Mouse (Mus musculus) intestine, embryonic 14.5 days (tissue): ENCODE data around the gene Hecw2. TPM values are rescaled to one million over a fixed set of nuclear protein-coding genes. Genes with fewer than 3 reads are reported as not detected.

ENCODE experiments used
- ATAC-seq: fragments of 200-750 bp; cut with Nextera tagmentation; replicated peaks from 2 replicates; pipeline ENCODE4 v1.8.0; 2017; ENCODE audit warnings: low read depth, moderate number of reproducible peaks, moderate TSS enrichment, moderate library complexity; ENCODE audit not compliant: low FRiP score, low TSS enrichment
- DNase-seq: peaks from one replicate; pipeline ENCODE4 v3.0.0-alpha.2; 2018; ENCODE audit warnings: low spot score
- H3K27ac ChIP-seq: fragments of 300-500 bp; sonication (generic); 2 replicates; pipeline ENCODE4 v1.5.1; 2014; ENCODE audit warnings: low read depth, mild to moderate bottlenecking, control low read depth
- H3K27me3 ChIP-seq: fragments of 300-500 bp; sonication (generic); replicated peaks from 2 replicates; pipeline ENCODE4 v1.6.1; 2014; ENCODE audit warnings: low read length, control low read depth; ENCODE audit not compliant: control insufficient read depth, insufficient read depth
- H3K36me3 ChIP-seq: fragments of 300-500 bp; sonication (generic); 2 replicates; pipeline ENCODE4 v1.6.1; 2014; ENCODE audit warnings: low read length, control low read depth; ENCODE audit not compliant: control insufficient read depth, insufficient read depth
- H3K4me1 ChIP-seq: fragments of 300-500 bp; sonication (generic); replicated peaks from 2 replicates; pipeline ENCODE4 v1.6.1; 2014; ENCODE audit warnings: low read length, control low read depth, mixed read lengths; ENCODE audit not compliant: control insufficient read depth, insufficient read depth
- H3K4me2 ChIP-seq: fragments of 300-500 bp; sonication (generic); 2 replicates; pipeline ENCODE4 v1.6.1; 2014; ENCODE audit warnings: low read length
- H3K4me3 ChIP-seq: fragments of 300-500 bp; sonication (generic); 2 replicates; pipeline ENCODE4 v1.5.1; 2014; ENCODE audit warnings: low read depth, low read length, control low read depth, mixed read lengths
- H3K9ac ChIP-seq: fragments of 300-500 bp; sonication (generic); 2 replicates; pipeline ENCODE4 v1.6.1; 2014; ENCODE audit warnings: mild to moderate bottlenecking, low read length
- H3K9me3 ChIP-seq: fragments of 300-500 bp; sonication (generic); 2 replicates; pipeline ENCODE4 v1.6.1; 2016; ENCODE audit warnings: low read length, control low read depth; ENCODE audit not compliant: control insufficient read depth
- WGBS: fragments of 180-500 bp; shearing (Covaris S2); extraction: QIAGEN DNeasy Blood & Tissue Kit; methylation state at CpG from one replicate; pipeline ENCODE4 v1.1.7; 2014; 5-methylcytosine and 5-hydroxymethylcytosine counted together
- polyA plus RNA-seq: library from polyadenylated mRNA; unstranded; fragments of >200 nt; fragmentation: Nextera tagmentation; extraction: Ambion mirVana; gene quantifications from 2 replicates; pipeline ENCODE4 v1.2.1, GENCODE M21; 2014

Hecw2 gene
- polyA plus RNA-seq, 1 experiment from 2014 or later: 1.6 TPM

DNA sequence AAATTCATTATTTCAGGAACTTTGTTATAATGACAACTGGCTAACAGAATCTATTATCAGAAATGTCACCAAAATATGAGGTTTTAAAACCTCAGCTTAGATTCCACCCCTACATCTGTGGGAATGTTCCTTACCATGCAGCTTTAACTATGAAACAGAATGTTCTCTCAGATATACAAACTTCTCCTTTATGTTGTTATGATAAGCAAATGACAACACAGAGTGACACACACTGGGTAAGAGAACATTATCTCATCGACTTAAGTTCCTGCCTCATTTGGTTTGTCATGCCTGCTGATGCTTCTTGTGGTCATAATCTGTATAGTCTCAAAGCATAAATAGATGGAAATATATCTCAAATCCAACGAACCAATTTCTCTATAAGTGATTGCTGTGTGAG is 312.5 kb downstream of the Hecw2 start:
- Histone ChIP-seq H3K9ac (no peak overlapping the region), H3K4me3 (no peak overlapping the region), H3K4me2 (no peak overlapping the region), H3K27ac (no peak overlapping the region), H3K36me3 (no peaks in the 10 kb centered on the region), H3K9me3 (no peaks in the 10 kb centered on the region), H3K4me1 (no peaks in the 10 kb centered on the region), H3K27me3 (no peaks in the 10 kb centered on the region)
- DNase-seq (no peak), ATAC-seq (no peak)
- 79% methylated on average over 2 of the region's 2 CpGs for WGBS

DNA sequence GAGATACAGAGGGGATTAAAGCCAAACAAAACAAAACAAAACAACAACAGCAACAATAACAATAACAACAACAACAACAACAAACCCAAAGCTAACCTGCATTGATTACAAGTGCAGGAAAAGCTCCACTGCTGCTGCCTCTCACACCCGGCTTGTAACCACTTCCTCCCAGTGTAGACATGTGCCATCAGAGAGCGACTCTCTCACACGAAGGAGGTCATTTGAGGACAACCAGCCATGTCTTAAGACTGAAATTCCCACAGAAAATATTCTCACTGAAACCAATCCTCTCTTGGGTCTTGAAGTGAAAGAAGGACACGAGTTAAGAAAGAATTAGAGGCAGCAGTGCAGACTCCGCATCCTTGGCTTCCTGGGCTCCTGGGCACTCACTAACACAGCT is 319.0 kb downstream of the Hecw2 start:
- WGBS: 84% methylated on average over 5 of the region's 5 CpGs
- H3K27ac ChIP-seq: no peak overlapping the region
- no peaks in the 10 kb centered on the region for H3K9me3 ChIP-seq
- H3K9ac ChIP-seq: no peak overlapping the region
- H3K27me3 ChIP-seq: no peaks in the 10 kb centered on the region
- H3K4me3 ChIP-seq: no peak overlapping the region
- no peaks in the 10 kb centered on the region for H3K36me3 ChIP-seq
- no peak for DNase-seq
- H3K4me2 ChIP-seq: no peak overlapping the region
- H3K4me1 ChIP-seq: no peaks in the 10 kb centered on the region
- no peak for ATAC-seq

DNA sequence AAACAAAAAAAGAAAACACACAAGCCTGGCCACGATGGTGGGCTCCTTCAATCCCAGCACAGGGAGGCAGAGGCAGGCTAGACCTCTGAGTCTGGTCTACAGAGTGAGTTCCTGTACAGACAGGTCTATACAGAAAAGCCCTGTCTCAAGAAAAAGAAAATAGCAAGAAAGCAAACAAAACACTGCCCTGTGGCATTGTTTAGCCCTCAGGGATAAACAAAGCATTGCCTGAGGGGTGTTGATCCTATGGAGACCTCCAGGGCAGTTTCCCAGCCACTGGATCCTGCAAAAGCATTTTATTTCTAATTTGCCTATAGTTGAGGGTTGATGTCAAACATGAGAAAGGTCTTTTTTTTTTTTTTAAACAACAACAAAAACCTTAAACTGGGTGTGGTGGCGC is 327.7 kb downstream of the Hecw2 start:
- WGBS: 92% methylated on average over 2 of the region's 2 CpGs
- Histone ChIP-seq H3K4me3 (no peak overlapping the region), H3K4me1 (no peaks in the 10 kb centered on the region), H3K36me3 (no peaks in the 10 kb centered on the region), H3K27ac (no peak overlapping the region), H3K9me3 (no peaks in the 10 kb centered on the region), H3K4me2 (no peak overlapping the region), H3K9ac (no peak overlapping the region), H3K27me3 (no peaks in the 10 kb centered on the region)
- ATAC-seq (no peak), DNase-seq (no peak)

DNA sequence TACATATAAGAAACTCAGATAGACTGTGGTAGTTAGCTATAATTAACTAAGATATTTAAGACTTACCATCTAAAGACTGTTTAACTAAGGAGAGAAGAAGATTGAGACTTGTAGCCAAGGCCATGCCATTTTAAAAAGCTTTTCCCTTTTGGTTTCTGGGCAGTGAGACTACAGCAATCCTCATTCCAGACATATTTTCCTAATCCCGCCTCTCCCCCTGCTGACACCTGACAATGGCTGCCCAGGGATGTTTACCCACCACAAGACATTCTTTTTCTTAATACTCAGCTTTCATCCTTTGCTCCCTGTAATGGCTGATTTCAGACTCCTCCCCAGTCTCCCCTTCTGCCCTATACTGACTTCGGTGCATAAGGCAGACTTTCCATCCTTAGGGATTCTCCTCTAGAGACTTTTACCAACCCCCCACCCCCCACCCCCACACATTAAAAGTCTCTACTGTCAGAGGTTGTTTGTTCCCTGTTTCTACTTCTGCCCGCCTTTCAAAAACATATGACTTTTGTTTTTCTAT is 328.5 kb downstream of the Hecw2 start:
- DNase-seq: no peak
- no peak overlapping the region for H3K4me3 ChIP-seq
- no peak overlapping the region for H3K9ac ChIP-seq
- no peaks in the 10 kb centered on the region for H3K4me1 ChIP-seq
- 48% methylated on average over 3 of the region's 3 CpGs for WGBS
- no peak for ATAC-seq
- H3K4me2 ChIP-seq: no peak overlapping the region
- H3K9me3 ChIP-seq: no peaks in the 10 kb centered on the region
- no peaks in the 10 kb centered on the region for H3K27me3 ChIP-seq
- H3K27ac ChIP-seq: no peak overlapping the region
- H3K36me3 ChIP-seq: no peaks in the 10 kb centered on the region

DNA sequence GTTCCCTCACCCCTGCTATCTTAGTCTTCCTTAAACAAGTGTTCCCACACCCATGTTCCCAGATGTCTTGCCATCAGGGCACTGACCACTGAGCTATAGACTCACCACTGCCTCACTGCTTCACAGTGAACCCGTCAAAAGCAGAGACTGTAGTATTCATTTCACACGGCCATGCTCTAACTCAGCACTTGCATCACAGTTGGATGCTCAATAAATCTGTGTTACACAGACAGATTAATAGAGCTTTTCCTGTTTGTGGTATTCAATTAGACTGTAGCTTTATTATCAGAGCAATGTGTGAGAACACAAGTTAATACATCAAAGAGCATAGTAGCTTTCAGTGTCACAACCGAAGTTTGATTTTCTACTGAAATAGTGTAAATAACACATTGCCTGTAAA is 330.9 kb downstream of the Hecw2 start:
- no peak overlapping the region for H3K9ac ChIP-seq
- H3K4me2 ChIP-seq: no peak overlapping the region
- H3K36me3 ChIP-seq: no peaks in the 10 kb centered on the region
- ATAC-seq (no peak), DNase-seq (no peak)
- whole genome bisulfite sequencing: 81% methylated on average over 3 of the region's 3 CpGs
- no peaks in the 10 kb centered on the region for H3K27me3 ChIP-seq
- H3K4me1 ChIP-seq: no peaks in the 10 kb centered on the region
- H3K4me3 ChIP-seq: no peak overlapping the region
- H3K27ac ChIP-seq: no peak overlapping the region
- H3K9me3 ChIP-seq: no peaks in the 10 kb centered on the region

DNA sequence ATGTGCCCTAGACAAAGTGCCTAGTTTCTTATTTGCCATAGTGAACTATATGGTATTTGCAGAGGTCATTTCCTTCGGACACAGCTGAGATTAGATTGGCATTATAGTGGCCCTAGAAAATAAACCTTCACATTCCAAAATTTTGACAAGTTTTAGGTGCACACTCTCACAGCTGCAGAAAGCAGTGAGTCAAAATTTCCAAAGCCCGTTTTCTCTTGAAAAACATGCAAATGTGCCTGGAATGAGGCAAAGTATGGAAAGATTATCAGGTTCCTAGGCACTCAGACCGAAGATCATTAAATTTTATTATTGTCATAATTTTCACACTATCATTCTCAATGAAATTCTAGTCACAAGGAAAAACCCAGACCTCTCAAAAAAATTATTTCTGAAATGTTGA is 334.4 kb downstream of the Hecw2 start:
- Histone ChIP-seq H3K27ac (no peak overlapping the region), H3K4me1 (no peaks in the 10 kb centered on the region), H3K4me2 (no peak overlapping the region), H3K36me3 (no peaks in the 10 kb centered on the region), H3K27me3 (no peaks in the 10 kb centered on the region), H3K4me3 (no peak overlapping the region), H3K9ac (no peak overlapping the region), H3K9me3 (no peaks in the 10 kb centered on the region)
- DNase-seq (no peak), ATAC-seq (no peak)
- WGBS: 84% methylated on average over 3 of the region's 3 CpGs

DNA sequence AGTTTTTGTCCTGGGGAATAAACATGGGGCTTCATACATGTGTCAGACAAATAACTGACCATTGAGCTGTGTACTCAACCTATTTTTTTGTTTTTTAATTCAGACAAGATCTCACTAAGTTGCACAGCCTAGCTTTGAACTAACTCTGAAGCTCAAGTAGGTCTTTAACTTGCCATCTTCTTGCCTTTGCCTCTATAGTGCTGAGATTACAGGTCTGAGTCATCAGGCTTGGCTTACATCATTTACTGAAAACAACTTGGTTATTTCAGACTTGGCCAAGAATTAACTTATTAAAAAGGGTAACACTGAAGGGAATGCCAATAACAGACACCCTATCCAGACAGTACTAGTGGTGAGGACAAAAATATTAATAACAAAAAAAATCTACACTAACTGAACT is 335.8 kb downstream of the Hecw2 start:
- no peaks in the 10 kb centered on the region for H3K4me1 ChIP-seq
- no peaks in the 10 kb centered on the region for H3K27me3 ChIP-seq
- H3K4me3 ChIP-seq: no peak overlapping the region
- no peaks in the 10 kb centered on the region for H3K36me3 ChIP-seq
- ATAC-seq: no peak
- no peak overlapping the region for H3K4me2 ChIP-seq
- DNase-seq: no peak
- no peak overlapping the region for H3K9ac ChIP-seq
- no peaks in the 10 kb centered on the region for H3K9me3 ChIP-seq
- no peak overlapping the region for H3K27ac ChIP-seq

DNA sequence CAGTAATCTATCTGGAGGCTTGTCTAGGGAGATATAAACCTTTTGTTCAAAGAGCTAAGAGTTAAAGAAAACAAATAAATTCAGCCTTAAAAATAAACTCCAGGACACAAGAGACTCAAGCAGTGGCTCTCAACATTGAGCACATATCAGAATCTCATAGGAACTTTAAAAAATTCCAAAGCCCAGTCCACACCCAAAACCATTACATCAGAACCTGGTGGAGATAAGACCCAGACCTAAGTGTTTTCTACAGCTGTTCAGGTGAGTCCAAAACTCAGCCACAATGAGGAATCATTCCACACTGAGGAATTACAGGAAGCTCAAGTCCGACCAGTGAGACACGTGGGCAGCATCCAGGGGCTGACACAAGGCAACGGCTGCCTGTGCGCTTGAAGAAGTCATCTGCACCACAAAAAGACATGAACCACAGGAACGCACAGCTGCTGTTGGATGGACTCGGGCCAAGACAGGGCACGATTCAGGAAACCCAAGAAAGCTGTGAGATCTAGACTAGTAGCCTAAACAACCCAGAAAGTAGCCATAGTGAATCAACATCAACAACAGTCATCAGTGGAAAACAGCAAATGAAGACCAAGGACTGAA is 338.4 kb downstream of the Hecw2 start:
- H3K27ac ChIP-seq: no peak overlapping the region
- no peaks in the 10 kb centered on the region for H3K27me3 ChIP-seq
- ATAC-seq (no peak), DNase-seq (no peak)
- H3K4me3 ChIP-seq: no peak overlapping the region
- no peak overlapping the region for H3K9ac ChIP-seq
- no peaks in the 10 kb centered on the region for H3K4me1 ChIP-seq
- WGBS: 86% methylated on average over 7 of the region's 7 CpGs
- H3K36me3 ChIP-seq: no peaks in the 10 kb centered on the region
- no peaks in the 10 kb centered on the region for H3K9me3 ChIP-seq
- H3K4me2 ChIP-seq: no peak overlapping the region

DNA sequence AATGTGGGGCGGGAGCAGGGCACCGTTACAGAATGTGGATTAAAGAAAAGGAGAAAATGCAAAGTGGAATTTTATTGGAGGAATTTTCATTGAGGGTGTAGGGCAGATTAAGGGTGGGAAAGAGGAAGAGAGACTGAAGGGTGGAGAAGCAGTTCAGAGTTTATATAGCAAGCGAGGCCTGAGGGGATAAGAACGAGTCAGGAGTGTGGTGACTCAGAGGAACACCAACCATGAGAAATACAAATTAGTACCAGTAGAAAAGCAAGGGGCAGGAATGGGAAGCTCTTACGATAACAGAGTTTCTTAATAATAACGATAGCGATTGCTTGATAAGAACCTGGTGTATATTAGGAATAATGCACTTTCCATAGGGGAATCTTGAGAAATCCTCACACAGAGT is 339.2 kb downstream of the Hecw2 start:
- 83% methylated on average over 7 of the region's 7 CpGs for WGBS
- no peaks in the 10 kb centered on the region for H3K9me3 ChIP-seq
- no peaks in the 10 kb centered on the region for H3K36me3 ChIP-seq
- ATAC-seq: no peak
- H3K4me1 ChIP-seq: no peaks in the 10 kb centered on the region
- no peak overlapping the region for H3K4me2 ChIP-seq
- H3K9ac ChIP-seq: no peak overlapping the region
- no peak overlapping the region for H3K27ac ChIP-seq
- no peak for DNase-seq
- H3K27me3 ChIP-seq: no peaks in the 10 kb centered on the region
- no peak overlapping the region for H3K4me3 ChIP-seq
